Mouse (Mus musculus): ENCODE data around the gene Gm28557.

GRCm38 (mm10) chr13:67081142-67081713, 27.2 kb downstream of the Gm28557 start:
- TF ChIP-seq CTCF (IDR thresholded peaks at IDR 0.05; ENCODE audit: extremely low read depth, insufficient read length, insufficient replicate concordance, low read depth, low read length) = no peak
- peak; percentile 55; the same call in 1 of the 2 replicates for TF ChIP-seq POLR2A (IDR thresholded peaks at IDR 0.05; ENCODE audit: low read depth, low read length)
